Mouse (Mus musculus): ENCODE measurements around the gene Atp11a. TPM values are rescaled to one million over a fixed set of nuclear protein-coding genes. Genes with fewer than 3 reads are reported as not detected.

Gene Atp11a
- polyA plus RNA-seq, 1 experiment = 44.3 TPM

DNA sequence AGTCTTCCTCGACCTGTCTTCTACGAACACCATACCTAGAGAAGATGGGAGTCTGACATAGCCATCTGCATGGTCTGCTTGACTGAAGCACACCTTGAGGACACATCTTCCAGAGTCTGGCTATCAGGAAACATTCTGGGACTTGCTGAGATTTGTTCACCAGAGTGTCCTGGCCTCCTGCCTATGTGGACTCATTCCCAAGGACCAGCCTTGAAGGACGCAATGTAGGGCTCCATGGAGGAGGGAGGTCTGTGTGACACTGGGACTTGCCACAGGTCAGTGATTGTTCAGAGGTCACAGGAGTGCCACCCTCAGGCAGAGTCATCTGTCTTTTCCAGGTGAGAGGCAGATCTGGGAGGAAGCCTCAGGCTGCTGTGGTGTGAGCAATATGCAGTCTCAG, 8.6 kb upstream of the Atp11a start:
- TF ChIP-seq POLR2A (IDR thresholded peaks at IDR 0.05; ENCODE audit: extremely low read depth, insufficient read depth, low read length) (no peak), CTCF (IDR thresholded peaks at IDR 0.05; ENCODE audit: extremely low read depth, insufficient read depth, low read length) (no peak)
- Histone ChIP-seq H3K27ac (ENCODE audit: insufficient read depth, low read length) (no peak overlapping the region), H3K4me3 (ENCODE audit: insufficient read depth, low read length) (no peak overlapping the region), H3K4me1 (ENCODE audit: control insufficient read depth, insufficient read depth, low read length) (no peaks in the 10 kb centered on the region)

DNA sequence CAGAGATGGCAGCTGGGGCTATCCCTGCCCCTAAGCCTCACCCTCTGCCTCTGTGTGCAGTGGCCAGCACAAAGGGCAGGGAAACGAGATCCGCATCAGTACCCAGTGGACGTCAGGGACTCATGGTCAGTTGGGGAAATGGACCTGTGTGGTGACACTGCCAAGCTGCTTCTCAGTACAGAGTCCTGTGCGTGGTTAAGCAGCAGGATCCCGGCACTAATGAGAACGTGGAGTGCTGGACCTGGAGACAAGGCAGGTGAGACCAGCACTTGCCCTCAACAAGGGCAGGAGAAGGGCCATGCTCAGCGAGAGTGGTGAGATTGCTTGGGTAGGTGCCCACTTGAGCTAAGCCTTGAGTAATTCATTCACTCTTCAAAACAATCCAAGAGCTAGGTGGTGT, 7.7 kb upstream of the Atp11a start:
- no peaks in the 10 kb centered on the region for H3K4me1 ChIP-seq (ENCODE audit: control insufficient read depth, insufficient read depth, low read length)
- H3K4me3 ChIP-seq (ENCODE audit: insufficient read depth, low read length) = no peak overlapping the region
- no peak overlapping the region for H3K27ac ChIP-seq (ENCODE audit: insufficient read depth, low read length)
- TF ChIP-seq POLR2A (IDR thresholded peaks at IDR 0.05; ENCODE audit: extremely low read depth, insufficient read depth, low read length) = no peak
- no peak for TF ChIP-seq CTCF (IDR thresholded peaks at IDR 0.05; ENCODE audit: extremely low read depth, insufficient read depth, low read length)

DNA sequence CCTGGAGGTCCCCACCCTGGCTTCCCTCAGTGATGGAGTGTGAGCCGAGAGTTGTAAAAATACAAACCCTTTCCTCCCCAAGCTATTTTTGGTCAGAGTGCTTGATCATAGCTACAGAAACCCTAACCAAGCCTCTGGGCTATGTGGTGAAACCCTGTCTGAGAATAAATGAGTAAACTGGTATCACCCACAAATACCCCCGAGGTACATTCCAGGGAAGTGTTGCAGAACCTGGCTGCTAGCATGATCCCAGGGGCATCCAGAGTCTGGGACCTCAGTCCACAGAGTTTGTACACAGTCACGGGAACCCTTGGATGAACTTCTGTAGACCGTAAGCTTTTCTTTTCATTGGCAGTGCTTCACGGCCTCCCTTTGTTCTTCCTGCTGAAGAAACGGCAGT, 3.8 kb upstream of the Atp11a start:
- Histone ChIP-seq H3K4me3 (ENCODE audit: insufficient read depth, low read length) (no peak overlapping the region), H3K4me1 (ENCODE audit: control insufficient read depth, insufficient read depth, low read length) (no peaks in the 10 kb centered on the region), H3K27ac (ENCODE audit: insufficient read depth, low read length) (no peak overlapping the region)
- TF ChIP-seq CTCF (IDR thresholded peaks at IDR 0.05; ENCODE audit: extremely low read depth, insufficient read depth, low read length) = no peak
- no peak for TF ChIP-seq POLR2A (IDR thresholded peaks at IDR 0.05; ENCODE audit: extremely low read depth, insufficient read depth, low read length)

DNA sequence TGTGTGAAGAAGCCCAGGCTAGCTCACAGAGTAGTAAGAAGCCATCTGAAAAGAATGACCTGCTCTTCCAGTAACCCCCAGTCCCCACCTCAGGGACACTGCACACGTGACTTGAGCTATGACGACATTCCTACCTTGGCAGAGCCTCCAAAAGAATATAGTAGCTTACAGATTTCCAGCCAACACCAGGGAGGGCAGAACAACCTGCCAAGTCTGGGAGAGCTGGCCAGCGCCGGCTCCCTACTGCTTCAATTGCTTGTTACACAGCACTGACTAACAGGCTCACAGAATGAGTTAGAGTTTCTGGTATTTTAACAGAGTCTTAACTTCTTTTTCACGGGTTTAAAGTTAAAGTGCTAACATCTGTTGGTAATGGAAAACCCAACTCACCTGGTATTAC, 2.7 kb upstream of the Atp11a start:
- no peak for TF ChIP-seq CTCF (IDR thresholded peaks at IDR 0.05; ENCODE audit: extremely low read depth, insufficient read depth, low read length)
- TF ChIP-seq POLR2A (IDR thresholded peaks at IDR 0.05; ENCODE audit: extremely low read depth, insufficient read depth, low read length) = no peak
- Histone ChIP-seq H3K4me3 (ENCODE audit: insufficient read depth, low read length) (no peak overlapping the region), H3K27ac (ENCODE audit: insufficient read depth, low read length) (no peak overlapping the region), H3K4me1 (ENCODE audit: control insufficient read depth, insufficient read depth, low read length) (peaks cover 2% of the 10 kb centered on the region; the same call in 1 of the 2 replicates)

DNA sequence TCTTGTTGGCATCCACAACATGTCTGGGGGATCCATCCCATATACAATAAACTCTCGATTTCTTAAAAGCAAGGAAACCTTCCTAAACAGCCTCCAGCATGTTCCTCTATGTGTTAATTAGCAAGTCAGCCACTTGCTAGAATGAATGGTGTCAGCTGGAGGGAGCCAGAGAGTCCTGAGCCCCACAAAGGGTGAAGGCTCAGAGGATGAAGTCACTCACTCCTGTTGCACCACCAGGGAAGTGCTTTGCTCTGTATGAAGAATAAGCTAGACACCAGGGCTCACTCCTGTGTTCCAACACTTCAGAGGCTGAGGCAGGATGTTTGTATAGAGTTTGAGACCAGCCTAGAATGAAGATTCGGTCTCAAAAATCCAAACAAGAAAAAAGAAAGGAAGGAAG, 1.5 kb upstream of the Atp11a start:
- Histone ChIP-seq H3K4me3 (ENCODE audit: insufficient read depth, low read length) (no peak overlapping the region), H3K4me1 (ENCODE audit: control insufficient read depth, insufficient read depth, low read length) (peaks cover 2% of the 10 kb centered on the region; the same call in 1 of the 2 replicates), H3K27ac (ENCODE audit: insufficient read depth, low read length) (no peak overlapping the region)
- TF ChIP-seq POLR2A (IDR thresholded peaks at IDR 0.05; ENCODE audit: extremely low read depth, insufficient read depth, low read length) (no peak), CTCF (IDR thresholded peaks at IDR 0.05; ENCODE audit: extremely low read depth, insufficient read depth, low read length) (peak; percentile 45)

DNA sequence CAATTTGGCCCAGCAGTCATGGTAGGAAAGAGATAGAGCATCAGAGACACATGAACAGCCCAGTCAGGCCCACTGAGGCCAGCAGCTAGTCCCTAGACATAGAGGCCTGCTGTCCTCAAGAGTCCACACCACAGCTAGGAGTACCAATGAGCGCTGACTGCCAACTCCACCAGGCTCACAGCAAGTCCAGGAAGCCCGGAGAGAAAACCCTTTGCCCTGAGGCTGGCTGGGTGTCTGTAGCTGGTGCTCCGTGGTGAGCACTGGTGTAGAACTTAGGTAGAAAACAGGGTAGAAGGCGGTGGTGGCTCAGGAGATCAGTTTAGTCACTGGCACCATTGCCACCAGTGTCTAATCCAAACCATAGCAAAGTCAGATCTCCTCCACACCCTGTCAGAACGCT, 988 bp upstream of the Atp11a start:
- no peak overlapping the region for H3K27ac ChIP-seq (ENCODE audit: insufficient read depth, low read length)
- peaks cover 2% of the 10 kb centered on the region; the same call in 1 of the 2 replicates for H3K4me1 ChIP-seq (ENCODE audit: control insufficient read depth, insufficient read depth, low read length)
- TF ChIP-seq POLR2A (IDR thresholded peaks at IDR 0.05; ENCODE audit: extremely low read depth, insufficient read depth, low read length) (no peak), CTCF (IDR thresholded peaks at IDR 0.05; ENCODE audit: extremely low read depth, insufficient read depth, low read length) (no peak)
- H3K4me3 ChIP-seq (ENCODE audit: insufficient read depth, low read length) = no peak overlapping the region

DNA sequence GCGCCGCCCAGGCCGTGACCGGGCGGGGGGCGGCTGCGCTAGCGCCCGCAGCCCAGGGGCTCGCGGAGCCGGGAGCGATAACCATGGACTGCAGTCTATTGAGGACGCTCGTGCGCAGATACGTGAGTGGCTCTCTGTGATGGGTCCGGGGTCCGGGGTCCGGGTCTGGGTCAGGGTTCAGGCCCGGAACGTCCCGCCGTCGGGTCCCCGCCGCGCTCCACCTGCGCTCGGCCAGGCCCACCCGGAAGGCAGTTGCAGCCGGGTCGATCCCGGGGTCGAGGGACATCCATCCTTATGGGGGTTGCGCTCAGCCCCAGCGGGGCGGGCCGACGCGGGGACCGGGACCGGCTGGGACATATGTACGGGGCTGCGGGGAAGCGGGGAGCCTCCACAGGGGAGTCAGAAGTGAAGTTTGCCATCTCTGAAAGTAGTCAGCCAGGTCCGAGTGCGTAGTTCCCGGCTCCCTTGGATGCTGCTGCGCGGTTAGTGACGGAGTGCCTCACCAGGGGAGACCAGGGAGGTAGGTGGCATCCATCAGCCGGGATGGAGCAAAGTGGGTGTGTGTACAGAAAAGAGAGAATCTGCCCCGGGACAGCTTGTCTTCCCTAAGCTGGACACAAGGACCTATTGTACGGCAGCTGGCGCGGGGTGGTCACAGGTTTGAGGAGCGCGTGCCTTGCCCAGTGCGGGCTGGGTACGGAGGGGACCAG, 572 bp downstream of the Atp11a start:
- Histone ChIP-seq H3K27ac (ENCODE audit: insufficient read depth, low read length) (peak overlapping the region; percentile 42; the same call in 1 of the 2 replicates), H3K4me3 (ENCODE audit: insufficient read depth, low read length) (peak overlapping the region; percentile 69), H3K4me1 (ENCODE audit: control insufficient read depth, insufficient read depth, low read length) (peaks cover 2% of the 10 kb centered on the region; the same call in 1 of the 2 replicates)
- TF ChIP-seq CTCF (IDR thresholded peaks at IDR 0.05; ENCODE audit: extremely low read depth, insufficient read depth, low read length) (no peak), POLR2A (IDR thresholded peaks at IDR 0.05; ENCODE audit: extremely low read depth, insufficient read depth, low read length) (no peak)

DNA sequence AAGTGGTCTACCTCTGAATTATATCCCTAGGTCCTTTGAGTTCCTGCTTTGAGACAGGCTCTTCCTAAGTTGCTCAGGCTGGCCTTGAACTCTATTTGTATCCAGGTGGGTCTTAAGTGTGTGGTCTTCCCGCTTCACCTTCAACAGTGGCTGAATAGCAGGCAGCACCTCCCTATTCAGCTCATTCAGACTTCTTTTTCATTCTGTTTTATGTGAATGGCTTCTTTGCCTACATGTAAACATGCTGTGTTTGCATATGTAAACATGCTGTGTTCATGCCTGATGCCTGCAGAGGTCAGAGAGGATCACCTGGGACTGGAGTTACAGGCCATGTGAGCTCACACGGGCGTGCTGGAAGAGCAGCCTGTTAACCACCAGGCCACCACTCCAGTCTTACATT, 3.1 kb downstream of the Atp11a start:
- Histone ChIP-seq H3K4me1 (ENCODE audit: control insufficient read depth, insufficient read depth, low read length) (peaks cover 2% of the 10 kb centered on the region; the same call in 1 of the 2 replicates), H3K27ac (ENCODE audit: insufficient read depth, low read length) (no peak overlapping the region), H3K4me3 (ENCODE audit: insufficient read depth, low read length) (no peak overlapping the region)
- TF ChIP-seq POLR2A (IDR thresholded peaks at IDR 0.05; ENCODE audit: extremely low read depth, insufficient read depth, low read length) = no peak
- TF ChIP-seq CTCF (IDR thresholded peaks at IDR 0.05; ENCODE audit: extremely low read depth, insufficient read depth, low read length) = no peak

DNA sequence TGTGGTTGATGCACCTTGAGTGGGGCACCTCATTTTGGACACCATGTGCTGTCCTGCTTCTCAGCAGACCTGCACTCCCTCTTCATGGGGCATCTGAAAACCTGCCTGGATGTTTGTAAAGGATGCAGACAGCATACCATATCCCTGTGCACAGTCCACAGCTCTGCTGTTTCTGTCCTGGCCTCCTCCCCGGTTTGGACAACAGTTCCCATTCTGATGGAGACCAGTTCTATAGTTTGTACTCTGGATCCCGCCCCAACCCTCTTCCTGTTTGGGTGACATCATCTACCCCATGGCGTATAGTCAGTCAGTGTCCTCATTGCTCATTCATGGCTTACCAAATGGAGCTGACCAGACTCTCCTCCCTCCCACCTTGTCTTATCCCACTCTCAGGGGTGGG, 5.1 kb downstream of the Atp11a start:
- Histone ChIP-seq H3K27ac (ENCODE audit: insufficient read depth, low read length) (no peak overlapping the region), H3K4me1 (ENCODE audit: control insufficient read depth, insufficient read depth, low read length) (peaks cover 2% of the 10 kb centered on the region; the same call in 1 of the 2 replicates), H3K4me3 (ENCODE audit: insufficient read depth, low read length) (no peak overlapping the region)
- no peak for TF ChIP-seq CTCF (IDR thresholded peaks at IDR 0.05; ENCODE audit: extremely low read depth, insufficient read depth, low read length)
- no peak for TF ChIP-seq POLR2A (IDR thresholded peaks at IDR 0.05; ENCODE audit: extremely low read depth, insufficient read depth, low read length)

DNA sequence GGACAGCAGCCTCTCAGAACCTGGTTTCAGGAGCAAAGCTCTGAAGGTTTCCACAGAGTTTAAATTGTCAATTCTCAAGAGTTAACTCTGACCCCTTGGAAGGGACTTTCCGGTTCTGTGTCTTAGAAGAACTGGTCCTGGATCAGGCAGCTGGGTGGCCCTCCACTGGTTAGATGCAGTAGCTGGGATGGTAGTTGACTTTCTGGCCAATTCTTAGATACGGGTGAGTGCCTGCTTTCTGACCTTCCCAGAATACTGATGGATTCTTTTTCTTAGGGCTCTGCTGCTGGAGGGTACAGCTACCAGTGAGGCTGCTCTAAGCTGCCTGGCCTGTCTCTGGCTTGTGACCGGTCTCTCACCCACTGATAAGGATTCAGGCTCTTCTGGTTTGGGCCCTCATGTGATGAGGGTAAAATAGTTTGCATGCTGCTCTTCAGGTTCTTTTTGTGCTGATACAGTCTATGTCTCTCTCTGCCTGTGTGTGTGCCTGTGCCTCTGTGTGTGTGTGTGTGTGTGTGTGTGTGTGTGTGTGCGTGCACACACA, 6.8 kb downstream of the Atp11a start:
- TF ChIP-seq CTCF (IDR thresholded peaks at IDR 0.05; ENCODE audit: extremely low read depth, insufficient read depth, low read length) (no peak), POLR2A (IDR thresholded peaks at IDR 0.05; ENCODE audit: extremely low read depth, insufficient read depth, low read length) (no peak)
- Histone ChIP-seq H3K4me3 (ENCODE audit: insufficient read depth, low read length) (no peak overlapping the region), H3K27ac (ENCODE audit: insufficient read depth, low read length) (no peak overlapping the region), H3K4me1 (ENCODE audit: control insufficient read depth, insufficient read depth, low read length) (peaks cover 4% of the 10 kb centered on the region)

Measured in cortical plate, adult 2 months (tissue).